Mouse (Mus musculus): ENCODE data around the gene Ccdc155. TPM values are rescaled to one million over a fixed set of nuclear protein-coding genes. Genes with fewer than 3 reads are reported as not detected.

The Ccdc155 gene
- polyA plus RNA-seq, 1 experiment, result 0.20 TPM

- Histone ChIP-seq H3K4me3 (ENCODE audit: extremely low read depth, insufficient read depth, insufficient read length) (peak overlapping the region; percentile 20; the same call in 1 of the 2 replicates), H3K27me3 (ENCODE audit: control insufficient read depth, insufficient read depth, low read length) (no peaks in the 10 kb centered on the region), H3K36me3 (ENCODE audit: control insufficient read depth, insufficient read depth, low read length) (peaks cover 31% of the 10 kb centered on the region), H3K4me1 (ENCODE audit: control insufficient read depth, insufficient read depth, insufficient read length) (peaks cover 41% of the 10 kb centered on the region), H3K27ac (ENCODE audit: insufficient read depth, low read length) (peak overlapping the region; percentile 67)
- TF ChIP-seq POLR2A (IDR thresholded peaks at IDR 0.05; ENCODE audit: low read depth, low read length), result no peak
- TF ChIP-seq CTCF (IDR thresholded peaks at IDR 0.05; ENCODE audit: extremely low read depth, insufficient read depth, insufficient read length, insufficient replicate concordance), result no peak
- DNase-seq (ENCODE audit: low read depth in 1 of 2, low spot score in 2 of 2), result peak in 1 of 2 experiments; percentile 58
- WGBS, result 38% methylated on average over 20 of the region's 20 CpGs
Observed at GRCm38 (mm10) chr7:45233580-45234332, 29.1 kb upstream of the Ccdc155 start.

DNA sequence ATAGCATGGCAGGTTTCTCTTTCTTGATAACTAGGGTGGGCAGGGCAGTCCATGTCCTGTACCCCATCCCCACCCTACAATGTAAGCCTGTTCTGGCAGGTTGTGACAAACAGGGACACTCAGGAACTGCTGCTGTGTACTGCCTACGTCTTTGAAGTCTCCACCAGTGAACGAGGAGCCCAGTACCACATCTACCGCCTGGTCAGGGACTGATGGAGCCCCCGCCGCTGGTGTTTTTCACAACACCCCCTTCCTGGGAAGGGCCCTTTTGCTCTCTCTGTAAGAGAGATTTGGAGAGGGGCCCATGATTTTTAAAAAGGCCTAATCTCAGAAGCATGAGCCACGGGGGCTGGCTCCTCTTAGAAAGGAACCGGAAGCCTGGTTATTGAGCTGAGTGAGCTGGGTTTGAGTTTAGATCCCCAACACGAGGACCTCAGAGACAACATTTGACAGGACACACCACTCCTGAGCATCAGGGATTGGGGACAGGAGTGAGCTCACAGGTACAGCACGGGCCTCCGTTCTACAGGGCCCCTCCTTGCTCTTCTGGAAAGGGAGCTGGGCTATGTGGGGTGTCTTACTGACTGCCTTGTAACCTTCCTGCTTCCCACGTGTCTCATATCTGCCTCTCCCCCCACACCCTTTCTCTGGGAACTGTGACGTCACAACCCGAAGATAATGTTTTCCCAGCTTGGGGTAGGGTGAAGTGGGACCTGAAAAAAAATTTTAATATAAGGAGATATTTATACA is 28.2 kb upstream of the Ccdc155 start:
- peaks cover 31% of the 10 kb centered on the region for H3K36me3 ChIP-seq (ENCODE audit: control insufficient read depth, insufficient read depth, low read length)
- no peak for TF ChIP-seq CTCF (IDR thresholded peaks at IDR 0.05; ENCODE audit: extremely low read depth, insufficient read depth, insufficient read length, insufficient replicate concordance)
- TF ChIP-seq POLR2A (IDR thresholded peaks at IDR 0.05; ENCODE audit: low read depth, low read length), result no peak
- H3K4me1 ChIP-seq (ENCODE audit: control insufficient read depth, insufficient read depth, insufficient read length), result peaks cover 41% of the 10 kb centered on the region
- H3K4me3 ChIP-seq (ENCODE audit: extremely low read depth, insufficient read depth, insufficient read length), result no peak overlapping the region
- WGBS, result 63% methylated on average over 13 of the region's 13 CpGs
- no peaks in the 10 kb centered on the region for H3K27me3 ChIP-seq (ENCODE audit: control insufficient read depth, insufficient read depth, low read length)
- no peak for DNase-seq (ENCODE audit: low read depth in 1 of 2, low spot score in 2 of 2)
- H3K27ac ChIP-seq (ENCODE audit: insufficient read depth, low read length), result peak overlapping the region; percentile 40

DNA sequence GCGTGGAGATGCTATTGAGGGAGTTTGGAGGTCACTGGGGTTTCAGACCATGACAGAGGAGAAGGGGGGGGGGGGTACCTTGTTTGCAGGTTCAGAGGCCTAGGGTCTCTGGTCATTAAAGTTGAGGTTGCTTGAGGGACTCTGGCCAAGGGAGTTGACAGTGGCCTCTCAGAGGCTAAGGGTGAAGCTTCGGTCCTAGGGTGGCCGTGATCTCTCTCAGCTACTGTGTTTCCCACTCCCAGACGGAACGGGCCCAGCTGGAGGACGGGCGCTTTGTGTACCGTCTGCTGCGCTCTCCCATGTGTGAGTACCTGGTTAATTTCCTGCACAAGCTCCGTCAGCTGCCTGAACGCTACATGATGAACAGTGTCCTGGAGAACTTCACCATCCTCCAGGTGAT is 27.2 kb upstream of the Ccdc155 start:
- Histone ChIP-seq H3K36me3 (ENCODE audit: control insufficient read depth, insufficient read depth, low read length) (peaks cover 29% of the 10 kb centered on the region), H3K27me3 (ENCODE audit: control insufficient read depth, insufficient read depth, low read length) (no peaks in the 10 kb centered on the region), H3K4me1 (ENCODE audit: control insufficient read depth, insufficient read depth, insufficient read length) (peaks cover 37% of the 10 kb centered on the region), H3K27ac (ENCODE audit: insufficient read depth, low read length) (no peak overlapping the region), H3K4me3 (ENCODE audit: extremely low read depth, insufficient read depth, insufficient read length) (no peak overlapping the region)
- no peak for DNase-seq (ENCODE audit: low read depth in 1 of 2, low spot score in 2 of 2)
- WGBS, result 87% methylated on average over 11 of the region's 11 CpGs
- TF ChIP-seq CTCF (IDR thresholded peaks at IDR 0.05; ENCODE audit: extremely low read depth, insufficient read depth, insufficient read length, insufficient replicate concordance) (no peak), POLR2A (IDR thresholded peaks at IDR 0.05; ENCODE audit: low read depth, low read length) (no peak)

DNA sequence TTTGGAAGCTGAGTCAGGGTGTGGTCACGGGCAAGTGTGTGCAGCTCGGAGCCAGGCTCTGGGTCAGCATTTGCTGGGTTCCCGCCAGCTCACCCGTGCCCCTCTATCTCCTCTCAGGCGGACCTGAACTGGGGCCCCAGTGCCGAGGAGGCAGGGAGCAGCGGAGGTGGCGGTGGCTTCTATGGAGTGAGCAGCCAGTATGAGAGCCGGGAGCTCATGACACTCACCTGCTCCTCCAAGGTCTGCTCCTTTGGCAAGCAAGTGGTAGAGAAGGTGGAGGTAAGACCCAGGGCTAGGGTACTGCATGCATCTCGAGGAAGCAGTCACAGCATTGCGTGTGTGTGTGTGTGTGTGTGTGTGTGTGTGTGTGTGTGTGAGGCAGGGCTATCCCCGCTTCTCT is 26.5 kb upstream of the Ccdc155 start:
- no peak overlapping the region for H3K4me3 ChIP-seq (ENCODE audit: extremely low read depth, insufficient read depth, insufficient read length)
- no peak overlapping the region for H3K27ac ChIP-seq (ENCODE audit: insufficient read depth, low read length)
- 85% methylated on average over 12 of the region's 12 CpGs for WGBS
- DNase-seq (ENCODE audit: low read depth in 1 of 2, low spot score in 2 of 2), result no peak
- no peak for TF ChIP-seq POLR2A (IDR thresholded peaks at IDR 0.05; ENCODE audit: low read depth, low read length)
- TF ChIP-seq CTCF (IDR thresholded peaks at IDR 0.05; ENCODE audit: extremely low read depth, insufficient read depth, insufficient read length, insufficient replicate concordance), result no peak
- H3K4me1 ChIP-seq (ENCODE audit: control insufficient read depth, insufficient read depth, insufficient read length), result peaks cover 34% of the 10 kb centered on the region
- H3K36me3 ChIP-seq (ENCODE audit: control insufficient read depth, insufficient read depth, low read length), result peaks cover 25% of the 10 kb centered on the region
- H3K27me3 ChIP-seq (ENCODE audit: control insufficient read depth, insufficient read depth, low read length), result no peaks in the 10 kb centered on the region

DNA sequence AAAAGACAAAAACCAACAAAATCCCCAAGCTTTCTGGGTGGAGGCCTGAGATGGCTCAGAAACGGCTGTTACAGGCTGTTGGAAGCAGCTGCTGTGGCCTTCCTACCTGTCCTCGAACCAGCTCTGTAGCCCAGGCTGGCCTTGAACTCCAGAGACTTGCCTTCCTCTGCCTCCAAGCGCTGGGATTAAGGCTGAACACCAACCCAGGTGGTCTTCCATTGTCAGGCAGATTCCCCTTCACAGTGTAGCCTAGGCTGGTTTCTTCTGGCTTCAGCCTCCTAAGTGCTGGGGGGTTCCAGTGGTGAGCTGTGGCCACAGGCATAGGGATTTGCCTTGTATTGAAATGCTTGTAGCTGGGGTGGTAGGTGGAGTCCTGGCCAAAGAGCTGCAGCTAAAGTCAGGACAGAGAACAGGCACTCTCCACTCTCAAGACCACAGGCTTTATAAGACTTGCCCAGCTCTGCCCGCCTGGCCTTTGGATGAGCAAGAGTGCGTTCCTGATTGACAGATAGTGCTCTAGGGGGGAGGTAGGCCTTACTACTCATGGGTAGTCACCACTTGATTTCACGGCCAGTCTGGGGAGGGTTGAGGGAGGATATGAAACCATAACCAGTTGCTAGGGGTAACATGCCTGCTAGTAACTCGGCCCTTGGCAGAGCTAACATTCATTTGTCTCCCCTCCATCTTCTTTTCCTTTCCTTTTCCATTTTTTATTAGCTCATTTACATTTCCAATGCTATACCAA is 24.9 kb upstream of the Ccdc155 start:
- peaks cover 21% of the 10 kb centered on the region for H3K4me1 ChIP-seq (ENCODE audit: control insufficient read depth, insufficient read depth, insufficient read length)
- no peak for TF ChIP-seq CTCF (IDR thresholded peaks at IDR 0.05; ENCODE audit: extremely low read depth, insufficient read depth, insufficient read length, insufficient replicate concordance)
- TF ChIP-seq POLR2A (IDR thresholded peaks at IDR 0.05; ENCODE audit: low read depth, low read length), result 0 out of 2 replicates have a peak, but pooled peaks have one; percentile 7
- peak; percentile 51 to 68 for DNase-seq (ENCODE audit: low read depth in 1 of 2, low spot score in 2 of 2)
- H3K27me3 ChIP-seq (ENCODE audit: control insufficient read depth, insufficient read depth, low read length), result no peaks in the 10 kb centered on the region
- 45% methylated on average over 7 of the region's 7 CpGs for WGBS
- peaks cover 11% of the 10 kb centered on the region for H3K36me3 ChIP-seq (ENCODE audit: control insufficient read depth, insufficient read depth, low read length)
- H3K27ac ChIP-seq (ENCODE audit: insufficient read depth, low read length), result peak overlapping the region; percentile 66
- no peak overlapping the region for H3K4me3 ChIP-seq (ENCODE audit: extremely low read depth, insufficient read depth, insufficient read length)

GRCm38 (mm10) chr7:45229046-45229445 is 24.4 kb upstream of the Ccdc155 start:
- Histone ChIP-seq H3K27me3 (ENCODE audit: control insufficient read depth, insufficient read depth, low read length) (no peaks in the 10 kb centered on the region), H3K27ac (ENCODE audit: insufficient read depth, low read length) (no peak overlapping the region), H3K4me1 (ENCODE audit: control insufficient read depth, insufficient read depth, insufficient read length) (peaks cover 17% of the 10 kb centered on the region), H3K36me3 (ENCODE audit: control insufficient read depth, insufficient read depth, low read length) (peaks cover 6% of the 10 kb centered on the region), H3K4me3 (ENCODE audit: extremely low read depth, insufficient read depth, insufficient read length) (no peak overlapping the region)
- 88% methylated on average over 8 of the region's 8 CpGs for WGBS
- no peak for DNase-seq (ENCODE audit: low read depth in 1 of 2, low spot score in 2 of 2)
- TF ChIP-seq POLR2A (IDR thresholded peaks at IDR 0.05; ENCODE audit: low read depth, low read length), result no peak
- no peak for TF ChIP-seq CTCF (IDR thresholded peaks at IDR 0.05; ENCODE audit: extremely low read depth, insufficient read depth, insufficient read length, insufficient replicate concordance)

Data from spleen, adult 2 months (tissue).